Mouse (Mus musculus): Measurements from ENCODE around the gene Sgsh.

GRCm38 (mm10) chr11:119402501-119403160 is 47.3 kb upstream of the Sgsh start:
- TF ChIP-seq CTCF (IDR thresholded peaks at IDR 0.05; ENCODE audit: low read depth) (no peak), EP300 (IDR thresholded peaks at IDR 0.05; ENCODE audit: low read depth) (no peak)
